Mouse (Mus musculus) embryo, embryonic 11.5 days (tissue): ENCODE results near the gene Olfr1168.
"Not testable (repeated sequence)": the region's sequence is repeated elsewhere in the genome, so short reads cannot be mapped to it uniquely, and the experiment has no call there.

Source experiments
- DNase-seq: peaks from one replicate; pipeline ENCODE4 v3.0.0-alpha.2; 2012; ENCODE audit warnings: low read depth, low spot score

The Olfr1168 gene

GRCm38 (mm10) chr2:88181580-88181979, at the start of gene Olfr1168:
Gene Olfr1168, plus strand, starts transcription at chr2:88181880.
- no peak for DNase-seq

DNA sequence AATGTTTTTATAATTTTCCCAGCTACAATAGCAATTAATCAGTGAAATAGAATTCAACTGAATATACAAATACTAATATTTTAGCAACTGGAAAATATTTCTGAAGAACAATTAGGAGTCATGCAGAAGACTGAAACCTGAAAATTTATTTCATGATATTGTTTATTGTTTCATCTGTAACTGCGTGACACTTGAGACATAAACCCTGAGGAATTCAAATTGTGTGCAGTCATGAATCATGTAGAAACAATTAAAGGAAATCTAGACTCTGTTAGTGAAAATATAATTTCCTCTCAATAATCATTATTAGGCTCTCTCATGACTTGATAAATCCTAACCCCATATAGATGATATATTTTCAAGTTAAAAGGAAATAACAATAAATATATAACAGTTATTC, 26.6 kb upstream of the Olfr1168 start, which contains the start of gene Olfr1167:
Olfr1167 (minus strand) TSS at position 101 of the 400 bp plus-strand sequence.
- not testable (repeated sequence) for DNase-seq

DNA sequence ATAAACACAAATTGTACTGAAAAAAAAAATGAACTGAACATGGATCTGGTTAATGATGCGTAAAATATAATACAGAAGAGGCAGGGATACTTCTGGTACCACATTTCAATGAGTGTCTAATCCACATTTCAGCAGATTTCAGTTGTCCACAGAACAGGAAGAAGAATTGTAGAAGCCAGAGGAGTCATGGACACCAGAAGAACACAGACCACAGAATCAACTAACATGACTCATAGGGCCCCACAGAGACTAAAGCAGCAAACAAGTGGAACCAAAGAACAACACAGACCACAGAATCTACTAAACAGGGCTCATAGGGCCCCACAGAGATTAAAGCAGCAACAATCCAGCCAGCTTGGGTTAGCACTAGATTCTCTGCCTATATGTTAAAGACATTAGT, 39.1 kb downstream of the Olfr1168 start:
- DNase-seq = no peak

DNA sequence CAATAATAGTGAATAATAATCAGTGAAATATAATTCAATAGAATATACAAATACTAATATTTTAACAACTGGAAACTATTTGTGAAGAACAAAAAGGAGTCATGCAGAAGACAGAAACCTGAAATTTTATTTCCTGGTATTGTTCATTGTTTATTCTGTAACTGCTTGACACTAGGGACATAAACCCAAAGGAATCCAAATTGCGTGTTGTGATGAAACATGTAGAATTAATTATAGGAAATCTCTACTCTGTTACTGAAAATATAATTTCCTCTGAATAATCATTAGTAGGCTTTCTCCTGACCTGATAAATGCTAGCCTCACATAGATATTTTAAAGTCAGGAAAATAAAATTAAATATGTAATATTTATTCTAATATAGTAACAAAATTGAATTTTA, 46.6 kb downstream of the Olfr1168 start, which contains the start of gene Olfr1170:
Olfr1170 (minus strand) TSS at position 101 of the 400 bp plus-strand sequence.
- DNase-seq = no peak
